Mouse (Mus musculus): ENCODE measurements around the gene Nceh1.

Gene Nceh1

DNA sequence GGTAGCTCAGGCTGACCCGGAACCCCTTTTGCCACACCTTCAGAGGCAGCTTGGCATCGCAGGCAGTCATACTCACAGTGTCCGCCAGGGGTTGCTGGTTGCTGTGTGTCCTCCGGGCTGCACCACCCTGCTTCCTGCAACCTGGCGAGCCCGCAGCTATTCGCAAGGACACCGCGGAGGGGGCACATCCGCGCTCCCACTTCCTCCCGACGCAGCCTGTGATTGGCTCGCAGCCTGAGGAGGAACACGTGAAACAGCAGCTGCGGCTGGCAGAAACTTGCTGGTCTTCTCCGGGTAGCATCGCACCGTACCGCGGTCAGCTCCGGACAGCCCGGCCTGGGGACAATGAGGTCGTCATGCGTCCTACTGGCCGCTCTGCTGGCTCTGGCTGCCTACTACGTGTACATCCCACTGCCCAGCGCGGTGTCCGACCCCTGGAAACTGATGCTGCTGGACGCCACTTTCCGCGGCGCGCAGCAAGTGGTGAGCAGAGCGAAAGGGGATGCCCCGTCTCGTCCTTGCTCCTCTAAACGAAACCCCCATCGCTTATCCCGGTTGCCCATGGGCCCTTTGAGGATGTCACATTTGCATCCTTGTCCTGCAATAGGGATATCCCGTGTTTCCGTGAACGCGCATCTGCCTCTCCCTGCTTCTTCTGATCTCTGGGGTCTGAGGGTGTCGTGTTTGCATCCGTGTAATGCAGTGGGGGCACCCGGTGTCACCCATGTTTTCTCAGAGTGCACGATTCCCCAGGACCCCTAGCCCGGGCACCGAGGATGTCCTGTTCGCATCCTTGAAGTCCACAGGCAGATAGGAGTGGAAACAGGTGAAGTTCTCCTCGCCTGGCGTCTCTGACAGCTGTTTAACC lies at the start of gene Nceh1:
TSS of gene Nceh1 (plus strand) at position 233 of the 868 bp plus-strand sequence.
- peak; percentile 77 for DNase-seq (ENCODE audit: low spot score)

DNA sequence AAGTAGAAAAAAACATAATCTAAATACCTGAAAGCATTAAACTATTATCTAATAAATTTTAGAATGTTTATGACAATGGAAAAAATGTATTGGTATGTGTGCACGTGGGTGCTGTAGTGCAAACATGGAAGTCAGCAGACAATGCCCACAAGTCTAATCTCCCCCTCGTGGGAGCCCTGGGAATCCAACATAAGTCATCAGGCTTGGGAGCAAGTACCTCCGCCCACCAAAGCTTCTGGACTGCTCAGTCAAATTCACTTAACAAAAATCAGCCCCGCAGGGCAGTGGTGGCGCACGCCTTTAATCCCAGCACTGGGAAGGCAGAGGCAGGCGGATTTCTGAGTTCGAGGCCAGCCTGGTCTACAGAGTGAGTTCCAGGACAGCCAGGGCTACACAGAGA lies 42.7 kb upstream of the Nceh1 start:
- no peak for DNase-seq (ENCODE audit: low spot score)

- no peak for DNase-seq (ENCODE audit: low spot score)
Observed at GRCm38 (mm10) chr3:27143570-27143969, 39.2 kb upstream of the Nceh1 start.

GRCm38 (mm10) chr3:27145733-27146132 lies 37.0 kb upstream of the Nceh1 start:
- DNase-seq (ENCODE audit: low spot score) = no peak

- DNase-seq (ENCODE audit: low spot score) = no peak
Observed at GRCm38 (mm10) chr3:27153191-27153671, 29.5 kb upstream of the Nceh1 start.

- DNase-seq (ENCODE audit: low spot score) = peak; percentile 99
Observed at GRCm38 (mm10) chr3:27153701-27154209, 29.0 kb upstream of the Nceh1 start, which contains the start of gene Ect2. Gene Ect2, minus strand, starts transcription at chr3:27153878.

GRCm38 (mm10) chr3:27154280-27154679 lies 28.5 kb upstream of the Nceh1 start:
- no peak for DNase-seq (ENCODE audit: low spot score)

- DNase-seq (ENCODE audit: low spot score) = no peak
Observed at GRCm38 (mm10) chr3:27155051-27155855, 27.5 kb upstream of the Nceh1 start.

DNA sequence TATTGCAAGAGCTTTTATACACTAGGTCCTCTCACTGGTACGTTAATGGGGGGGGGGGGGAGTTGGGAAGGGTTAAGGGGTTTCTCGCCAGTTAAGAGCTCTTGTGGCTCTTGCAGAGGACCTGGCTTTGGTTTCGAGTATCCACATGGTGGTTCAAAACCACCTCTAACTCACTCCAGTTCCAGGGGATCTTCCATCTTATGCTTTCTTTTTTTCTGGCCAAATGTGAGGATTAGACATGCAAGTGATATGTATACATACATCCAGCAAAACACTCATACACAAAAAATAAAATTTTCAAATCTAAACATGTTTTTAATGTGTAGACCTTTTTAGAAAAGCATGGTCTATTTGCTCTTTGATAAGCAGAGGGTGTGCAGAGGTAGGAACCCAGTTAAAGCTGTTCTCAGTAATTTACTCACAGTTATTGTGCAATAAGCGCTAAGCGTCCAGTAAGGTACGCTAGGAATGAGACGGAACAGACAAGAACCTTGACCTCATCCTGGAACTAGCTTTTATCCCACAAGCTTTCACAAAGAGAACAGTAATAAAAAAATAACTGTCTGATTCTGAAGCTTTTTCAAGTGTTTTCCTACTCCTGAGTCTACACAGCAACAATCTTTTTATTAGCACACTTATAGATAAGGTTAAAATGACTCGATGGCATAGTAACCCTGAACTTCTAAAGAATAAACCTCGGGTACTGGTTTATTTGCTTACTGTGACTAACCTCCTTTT lies 26.7 kb upstream of the Nceh1 start:
- no peak for DNase-seq (ENCODE audit: low spot score)

DNA sequence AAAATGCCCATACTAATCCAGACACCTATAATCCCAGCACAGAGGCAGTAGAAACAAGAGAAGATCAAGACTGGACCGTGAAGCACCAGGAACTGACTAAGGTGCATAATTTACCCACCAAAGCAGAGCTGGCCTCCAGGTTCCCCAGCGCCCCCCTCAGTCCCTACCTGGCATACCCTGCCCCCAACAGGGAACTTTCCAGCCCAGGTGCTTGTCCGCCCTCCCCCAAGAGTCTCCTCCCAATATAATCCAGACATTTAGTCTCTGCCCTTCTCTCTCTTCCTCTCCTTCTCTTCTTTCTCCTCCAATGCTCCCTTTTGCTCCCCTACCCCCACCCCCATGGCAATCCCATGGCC lies 26.2 kb upstream of the Nceh1 start:
- DNase-seq (ENCODE audit: low spot score) = no peak

DNA sequence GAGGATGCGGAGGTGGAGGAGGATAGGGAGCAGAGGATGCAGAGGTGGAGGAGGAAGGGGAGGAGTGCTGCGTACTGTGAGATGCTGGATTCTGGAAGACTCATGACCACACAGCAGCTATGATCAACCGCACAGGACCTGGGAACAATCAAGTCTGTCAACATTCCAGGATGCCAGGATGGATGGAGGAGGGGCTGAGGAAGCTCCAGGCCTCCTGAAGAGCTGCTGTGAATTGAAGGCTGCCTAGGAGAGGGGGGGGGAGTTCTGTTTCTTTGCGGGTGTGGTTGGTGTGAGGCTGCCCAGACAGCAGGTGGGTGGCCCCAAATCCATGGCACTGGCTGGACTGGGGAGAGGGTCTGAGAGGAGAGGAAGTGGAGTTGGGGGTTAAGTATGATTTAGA lies 23.9 kb upstream of the Nceh1 start:
- DNase-seq (ENCODE audit: low spot score) = no peak

GRCm38 (mm10) chr3:27161645-27162409 lies 20.9 kb upstream of the Nceh1 start:
- DNase-seq (ENCODE audit: low spot score) = no peak

- no peak for DNase-seq (ENCODE audit: low spot score)
Observed at GRCm38 (mm10) chr3:27162410-27162804, 20.4 kb upstream of the Nceh1 start.

- no peak for DNase-seq (ENCODE audit: low spot score)
Observed at GRCm38 (mm10) chr3:27165481-27166065, 17.2 kb upstream of the Nceh1 start.

DNA sequence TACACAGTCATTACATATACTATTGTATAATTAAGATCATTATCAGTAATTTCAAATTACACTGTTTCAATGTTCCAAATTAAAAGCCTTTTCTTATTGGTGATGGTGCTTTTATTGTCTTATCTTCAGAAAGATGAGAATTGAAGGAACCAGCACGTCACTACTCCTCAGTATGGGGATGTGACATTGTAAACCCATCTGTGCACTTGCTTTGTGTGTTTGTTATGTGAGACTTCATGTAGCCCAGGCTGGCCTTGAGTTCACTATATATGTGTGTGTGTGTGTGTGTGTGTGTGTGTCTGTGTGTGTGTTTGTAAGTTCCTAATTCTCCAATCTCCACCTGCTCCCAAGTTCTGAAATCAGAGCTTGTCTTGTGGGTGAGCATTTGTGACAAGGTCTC lies 12.5 kb upstream of the Nceh1 start:
- DNase-seq (ENCODE audit: low spot score) = no peak

DNA sequence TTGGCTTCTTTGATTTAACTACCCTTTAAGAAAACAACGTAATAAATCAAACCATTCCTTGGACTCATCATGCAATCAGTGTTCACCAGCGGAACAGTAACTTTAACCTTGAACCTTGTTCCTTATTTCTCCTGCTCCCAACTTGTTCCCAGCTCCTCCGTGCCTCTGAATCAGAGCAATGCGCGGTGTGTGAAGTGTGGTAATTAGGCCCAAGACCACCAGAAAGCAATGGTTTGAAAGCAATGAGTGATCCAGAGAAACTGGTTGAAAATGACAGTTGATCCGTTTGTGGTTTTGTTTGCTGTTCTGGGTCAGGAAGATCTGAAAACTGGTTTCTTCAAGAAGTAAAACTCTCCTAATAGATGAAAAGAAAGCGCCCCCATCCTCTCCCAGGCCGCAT lies 3.1 kb upstream of the Nceh1 start:
- no peak for DNase-seq (ENCODE audit: low spot score)

DNA sequence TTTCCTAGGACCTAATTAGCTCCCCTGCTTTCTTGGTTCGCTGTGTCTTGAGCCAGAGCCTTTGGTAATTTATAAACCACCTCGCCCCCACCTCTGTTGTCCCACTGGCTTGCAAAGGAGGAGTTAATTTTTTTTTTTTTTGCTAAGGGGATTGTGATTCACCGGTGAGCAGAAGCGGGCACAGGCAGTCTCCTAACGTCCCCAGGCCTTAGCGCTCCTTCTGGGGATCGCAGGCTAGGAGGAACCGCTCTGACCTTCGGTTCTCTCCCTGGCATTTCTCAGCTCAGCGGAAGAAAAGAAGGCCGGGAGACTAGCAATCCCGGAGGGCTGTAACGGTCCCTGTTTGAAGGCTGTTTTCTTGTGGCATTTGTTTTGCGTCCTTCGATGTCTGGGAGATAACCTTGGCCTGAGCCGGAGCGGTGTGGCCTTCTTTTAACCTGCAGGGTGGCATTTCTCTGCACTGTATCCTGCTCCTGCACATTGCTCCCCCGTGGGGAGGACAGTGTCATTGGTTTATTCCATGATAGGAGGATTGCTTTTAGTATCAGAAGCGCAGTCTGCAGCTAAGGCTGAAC lies 923 bp downstream of the Nceh1 start:
- DNase-seq (ENCODE audit: low spot score) = no peak

- DNase-seq (ENCODE audit: low spot score) = no peak
Observed at GRCm38 (mm10) chr3:27188386-27188785, 5.6 kb downstream of the Nceh1 start.

DNA sequence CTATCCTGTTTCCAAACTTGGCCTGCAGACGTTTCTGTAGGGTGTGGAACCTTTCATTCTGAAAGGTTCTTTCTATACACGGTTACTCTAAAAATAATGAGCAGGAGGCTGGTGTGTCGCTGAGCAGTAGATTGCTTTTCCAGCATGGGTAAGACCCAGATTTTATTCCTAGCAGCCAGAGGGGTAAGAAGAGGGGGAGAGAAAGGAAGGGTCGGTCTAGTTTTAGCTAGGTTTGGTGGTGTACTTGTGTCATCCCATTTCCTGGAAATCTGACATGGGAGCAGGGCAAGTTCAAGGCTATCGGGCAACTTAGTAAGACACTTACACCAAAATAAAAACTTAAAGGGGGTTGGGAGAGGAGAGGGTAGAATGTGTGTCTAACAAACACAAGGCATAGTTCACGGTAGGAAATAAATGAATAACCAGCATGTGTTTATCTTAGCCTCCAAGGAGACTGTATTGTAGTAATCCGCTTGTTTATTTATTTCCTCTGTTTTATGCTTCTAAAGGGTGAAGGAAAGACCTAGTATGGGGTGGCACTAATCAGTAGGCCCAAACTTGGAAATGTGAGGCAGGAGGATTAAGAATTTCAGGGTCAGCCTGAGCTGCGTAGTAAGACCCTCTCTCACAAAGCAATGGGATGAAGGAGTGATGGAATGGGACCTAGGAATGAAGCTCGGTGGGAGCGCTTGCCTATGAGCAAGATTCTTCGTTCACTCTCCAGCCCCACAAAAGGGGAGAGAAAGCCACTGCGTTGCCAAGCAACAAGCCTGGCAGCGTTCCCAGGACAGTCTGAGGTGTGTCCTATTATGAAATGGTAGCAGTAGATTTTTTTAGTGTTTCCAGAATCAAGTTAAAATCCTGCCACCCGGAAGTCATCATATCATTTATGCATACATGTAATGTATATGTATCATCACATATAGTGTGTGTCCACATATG lies 6.8 kb downstream of the Nceh1 start:
- peak; percentile 32 for DNase-seq (ENCODE audit: low spot score)
